Mouse (Mus musculus) stomach, embryonic 16.5 days (tissue): ENCODE results near the gene Cfap73. TPM values are rescaled to one million over a fixed set of nuclear protein-coding genes. Genes with fewer than 3 reads are reported as not detected.
A peak's percentile ranks its signal among the peaks of the same experiment; 100 is the strongest.

Source experiments
- ATAC-seq: fragments of 200-750 bp; cut with Nextera tagmentation; 2 replicates; pipeline ENCODE4 v1.8.0; 2017; ENCODE audit warnings: moderate number of reproducible peaks, moderate TSS enrichment; ENCODE audit not compliant: insufficient read depth, low FRiP score
- H3K27ac ChIP-seq: fragments of 300-500 bp; sonication (generic); 2 replicates; pipeline ENCODE4 v1.5.1; 2014; ENCODE audit warnings: low read length
- H3K27me3 ChIP-seq: fragments of 300-500 bp; sonication (generic); 2 replicates; pipeline ENCODE4 v1.6.1; 2014; ENCODE audit warnings: low read length, control low read depth, mixed read lengths; ENCODE audit not compliant: control insufficient read depth, insufficient read depth
- H3K36me3 ChIP-seq: fragments of 300-500 bp; sonication (generic); 2 replicates; pipeline ENCODE4 v1.6.1; 2014; ENCODE audit warnings: low read length; ENCODE audit not compliant: control insufficient read depth, insufficient read depth
- H3K4me1 ChIP-seq: fragments of 300-500 bp; sonication (generic); 2 replicates; pipeline ENCODE4 v1.6.1; 2014; ENCODE audit warnings: low read length, control low read depth, mixed read lengths; ENCODE audit not compliant: control insufficient read depth, insufficient read depth
- H3K4me2 ChIP-seq: fragments of 300-500 bp; sonication (generic); 2 replicates; pipeline ENCODE4 v1.6.1; 2014; ENCODE audit warnings: low read depth, low read length, mixed read lengths
- H3K4me3 ChIP-seq: fragments of 300-500 bp; sonication (generic); replicated peaks from 2 replicates; pipeline ENCODE4 v1.5.1; 2014; ENCODE audit warnings: mild to moderate bottlenecking, low read length
- H3K9ac ChIP-seq: fragments of 300-500 bp; sonication (generic); 2 replicates; pipeline ENCODE4 v1.6.1; 2014; ENCODE audit warnings: low read length
- H3K9me3 ChIP-seq: fragments of 300-500 bp; sonication (generic); replicated peaks from 2 replicates; pipeline ENCODE4 v1.6.1; 2016; ENCODE audit warnings: low read length, control low read depth; ENCODE audit not compliant: control insufficient read depth
- WGBS: fragments of 180-500 bp; shearing (Covaris S2); extraction: QIAGEN DNeasy Blood & Tissue Kit; methylation state at CpG from one replicate; pipeline ENCODE4 v1.1.7; 2014; 5-methylcytosine and 5-hydroxymethylcytosine counted together
- polyA plus RNA-seq: library from polyadenylated mRNA; unstranded; fragments of >200 nt; fragmentation: Nextera tagmentation; extraction: Ambion mirVana; gene quantifications from 2 replicates; pipeline ENCODE4 v1.2.1, GENCODE M21; 2015

The Cfap73 gene
- polyA plus RNA-seq, 1 experiment from 2014 or later = not detected

DNA sequence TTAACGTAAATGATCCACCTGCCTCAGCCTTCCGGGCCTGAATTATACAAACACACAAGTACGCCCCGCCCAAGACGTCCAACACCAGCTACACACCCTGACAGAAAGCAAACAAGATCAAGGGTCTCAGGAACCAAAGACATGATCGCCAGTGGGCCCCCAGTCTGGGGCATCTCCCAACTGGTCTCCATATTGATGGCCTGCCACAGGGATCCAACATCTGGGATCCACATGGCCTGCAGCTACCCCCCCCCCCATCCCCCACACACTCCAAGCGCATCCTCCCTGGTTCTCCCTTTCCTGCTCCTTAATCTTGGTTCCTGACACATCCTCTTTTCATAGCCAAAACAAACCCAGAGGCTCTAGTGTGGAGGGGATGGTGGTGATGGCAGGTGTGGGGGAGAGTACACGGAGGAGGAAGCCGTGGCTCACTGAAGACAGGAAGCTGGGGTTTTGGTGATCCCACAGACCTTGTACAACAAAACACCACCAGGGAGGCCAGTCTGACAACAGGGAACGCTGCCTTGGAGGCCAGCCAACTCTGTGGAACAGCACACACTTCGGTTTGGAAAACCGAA lies 55.4 kb downstream of the Cfap73 start:
- peak; percentile 14 for ATAC-seq
- H3K4me3 ChIP-seq = no peak overlapping the region
- peak overlapping the region; percentile 34 for H3K9ac ChIP-seq
- H3K4me1 ChIP-seq = peaks cover 36% of the 10 kb centered on the region
- no peaks in the 10 kb centered on the region for H3K9me3 ChIP-seq
- peaks cover 4% of the 10 kb centered on the region; the same call in 1 of the 2 replicates for H3K36me3 ChIP-seq
- peak overlapping the region; percentile 35; the same call in 1 of the 2 replicates for H3K4me2 ChIP-seq
- peak overlapping the region; percentile 82 for H3K27ac ChIP-seq
- no peaks in the 10 kb centered on the region for H3K27me3 ChIP-seq
- WGBS = 24% methylated on average over 12 of the region's 12 CpGs

Other genes starting within 250 kb of the Cfap73 start
- gene Lhx5, start 202.5 kb downstream of the Cfap73 start, polyA plus RNA-seq = 0.06 and 0.07 TPM in 2 replicates
- 16.4 and 16.7 TPM in 2 replicates for gene Sdsl, start 161.4 kb downstream of the Cfap73 start, polyA plus RNA-seq
- 0.18 and 0.70 TPM in 2 replicates for gene Sds, start 157.7 kb downstream of the Cfap73 start, polyA plus RNA-seq
- 37.1 and 40.3 TPM in 2 replicates for gene Plbd2, start 130.6 kb downstream of the Cfap73 start, polyA plus RNA-seq
- 8.6 and 9.2 TPM in 2 replicates for gene Slc8b1, start 123.1 kb downstream of the Cfap73 start, polyA plus RNA-seq
- 21.5 and 23.8 TPM in 2 replicates for gene Tpcn1, start 45.6 kb downstream of the Cfap73 start, polyA plus RNA-seq
- gene Iqcd, start 45.2 kb downstream of the Cfap73 start, polyA plus RNA-seq = 0.34 and 0.67 TPM in 2 replicates
- 13.4 and 13.5 TPM in 2 replicates for gene Rita1, start 21.6 kb downstream of the Cfap73 start, polyA plus RNA-seq
- 41.9 and 45.6 TPM in 2 replicates for gene Ddx54, start 21.5 kb downstream of the Cfap73 start, polyA plus RNA-seq
- 0.40 and 0.72 TPM in 2 replicates for gene Rasal1, start 14.6 kb upstream of the Cfap73 start, polyA plus RNA-seq
- 2.3 and 3.6 TPM in 2 replicates for gene Dtx1, start 77.7 kb upstream of the Cfap73 start, polyA plus RNA-seq
- gene Oas2, start 115.6 kb upstream of the Cfap73 start, polyA plus RNA-seq = 0.32 and 0.62 TPM in 2 replicates
- gene Oas3, start 143.4 kb upstream of the Cfap73 start, polyA plus RNA-seq = 0.17 and 0.18 TPM in 2 replicates
- gene Oas1e, start 161.3 kb upstream of the Cfap73 start, polyA plus RNA-seq = not detected in 2 replicates
- gene Oas1c, start 178.3 kb upstream of the Cfap73 start, polyA plus RNA-seq = 0.65 and 1.0 TPM in 2 replicates
- not detected in 2 replicates for gene Oas1f, start 213.1 kb upstream of the Cfap73 start, polyA plus RNA-seq
- not detected in 2 replicates for gene Oas1h, start 227.2 kb upstream of the Cfap73 start, polyA plus RNA-seq